ENCODE assay signal across 8 mouse cellular contexts in genomic region chr9:78482386-78482785, GRCm38 (mm10). TPM values are rescaled to one million over a fixed set of nuclear protein-coding genes. Genes with fewer than 3 reads are reported as not detected.
A peak's percentile ranks its signal among the peaks of the same experiment; 100 is the strongest.
DNase-seq lines count a peak whose midpoint lies in the region; ATAC-seq and TF ChIP-seq lines count a peak whose summit lies in the region.

No protein-coding gene starts in this region.

- no peak for DNase-seq in kidney, adult 2 months
- no peak for DNase-seq in kidney, postnatal 4 days
- no peak for DNase-seq in midbrain, postnatal 0 days (ENCODE audit: low spot score)
- DNase-seq in spleen, postnatal 4 days (ENCODE audit: low spot score in 2 of 2), result no peak
- no peak for DNase-seq in left cerebral cortex, adult 18-20 months (ENCODE audit: low spot score in 2 of 2)
- no peak for DNase-seq in kidney, postnatal 14 days

- no peaks in the 10 kb centered on the region for H3K27me3 ChIP-seq in kidney, adult 2 months (replicated peaks; ENCODE audit: control insufficient read depth, insufficient read depth, low read length)
- H3K27me3 ChIP-seq in embryonic facial prominence, embryonic 12.5 days, result no peaks in the 10 kb centered on the region
- no peaks in the 10 kb centered on the region for H3K27me3 ChIP-seq in intestine, postnatal 0 days (replicated peaks; ENCODE audit: control insufficient read depth, insufficient read depth, low read length)
- H3K27me3 ChIP-seq in midbrain, postnatal 0 days (ENCODE audit: insufficient read depth, low read length), result no peaks in the 10 kb centered on the region

- TF ChIP-seq POLR2A in kidney, adult 2 months (IDR thresholded peaks at IDR 0.05; ENCODE audit: low read depth, low read length), result no peak

- no peak for ATAC-seq in embryonic facial prominence, embryonic 12.5 days (ENCODE audit: insufficient number of reproducible peaks, insufficient read depth, low FRiP score, low TSS enrichment)
- ATAC-seq in intestine, postnatal 0 days, result no peak
- ATAC-seq in midbrain, postnatal 0 days (ENCODE audit: low FRiP score), result no peak

- WGBS in kidney, adult 2 months, result 25% methylated on average over 3 of the region's 3 CpGs
- WGBS in embryonic facial prominence, embryonic 12.5 days, result 6% methylated on average over 3 of the region's 3 CpGs
- WGBS in intestine, postnatal 0 days, result 14% methylated on average over 3 of the region's 3 CpGs
- WGBS in midbrain, postnatal 0 days, result 4% methylated on average over 3 of the region's 3 CpGs

- peak overlapping the region; percentile 61 for H3K9ac ChIP-seq in embryonic facial prominence, embryonic 12.5 days
- peak overlapping the region; percentile 99; the same call in 1 of the 2 replicates for H3K9ac ChIP-seq in intestine, postnatal 0 days (ENCODE audit: low read depth, low read length)
- H3K9ac ChIP-seq in midbrain, postnatal 0 days (replicated peaks; ENCODE audit: low read length, poor library complexity, severe bottlenecking), result peak overlapping the region; percentile 79

- peak overlapping the region; percentile 98 for H3K27ac ChIP-seq in kidney, adult 2 months (ENCODE audit: insufficient read depth, low read depth, low read length)
- peak overlapping the region; percentile 95 for H3K27ac ChIP-seq in embryonic facial prominence, embryonic 12.5 days
- peak overlapping the region; percentile 97 for H3K27ac ChIP-seq in intestine, postnatal 0 days (ENCODE audit: low read depth, low read length)
- peak overlapping the region; percentile 98 for H3K27ac ChIP-seq in midbrain, postnatal 0 days (ENCODE audit: low read depth, low read length)

- H3K4me2 ChIP-seq in embryonic facial prominence, embryonic 12.5 days (replicated peaks), result peak overlapping the region; percentile 62
- H3K4me2 ChIP-seq in intestine, postnatal 0 days (replicated peaks; ENCODE audit: low read depth), result peak overlapping the region; percentile 67
- H3K4me2 ChIP-seq in midbrain, postnatal 0 days (ENCODE audit: low read depth, low read length, poor library complexity, severe bottlenecking), result peak overlapping the region; percentile 57

- no peaks in the 10 kb centered on the region for H3K9me3 ChIP-seq in embryonic facial prominence, embryonic 12.5 days
- no peaks in the 10 kb centered on the region for H3K9me3 ChIP-seq in intestine, postnatal 0 days (ENCODE audit: control insufficient read depth)
- no peaks in the 10 kb centered on the region for H3K9me3 ChIP-seq in midbrain, postnatal 0 days (ENCODE audit: low read length)

- peaks cover 13% of the 10 kb centered on the region for H3K36me3 ChIP-seq in kidney, adult 2 months (ENCODE audit: control insufficient read depth, insufficient read depth, low read length)
- H3K36me3 ChIP-seq in embryonic facial prominence, embryonic 12.5 days, result peaks cover 19% of the 10 kb centered on the region
- H3K36me3 ChIP-seq in intestine, postnatal 0 days (ENCODE audit: control insufficient read depth, insufficient read depth), result peaks cover 19% of the 10 kb centered on the region
- H3K36me3 ChIP-seq in midbrain, postnatal 0 days (ENCODE audit: insufficient read depth, low read length), result peaks cover 9% of the 10 kb centered on the region; the same call in 1 of the 2 replicates

- H3K4me1 ChIP-seq in kidney, adult 2 months (ENCODE audit: control insufficient read depth, insufficient read depth, low read length), result peaks cover 11% of the 10 kb centered on the region; the same call in 1 of the 2 replicates
- peaks cover 16% of the 10 kb centered on the region; the same call in 1 of the 2 replicates for H3K4me1 ChIP-seq in embryonic facial prominence, embryonic 12.5 days
- H3K4me1 ChIP-seq in intestine, postnatal 0 days (replicated peaks; ENCODE audit: control insufficient read depth, insufficient read depth, low read length), result no peaks in the 10 kb centered on the region
- no peaks in the 10 kb centered on the region for H3K4me1 ChIP-seq in midbrain, postnatal 0 days (ENCODE audit: insufficient read depth, low read length)

- H3K4me3 ChIP-seq in kidney, adult 2 months (ENCODE audit: insufficient read depth, low read depth, low read length), result peak overlapping the region; percentile 82
- peak overlapping the region; percentile 97 for H3K4me3 ChIP-seq in embryonic facial prominence, embryonic 12.5 days
- H3K4me3 ChIP-seq in intestine, postnatal 0 days (ENCODE audit: low read depth, low read length), result peak overlapping the region; percentile 98
- H3K4me3 ChIP-seq in midbrain, postnatal 0 days (ENCODE audit: low read depth, low read length), result peak overlapping the region; percentile 97

- no peak for TF ChIP-seq CTCF in kidney, adult 2 months (conservative IDR thresholded peaks at IDR 0.05; ENCODE audit: insufficient read depth, insufficient read length, low read depth, low read length)
- no peak for TF ChIP-seq CTCF in intestine, postnatal 0 days (IDR thresholded peaks at IDR 0.05; ENCODE audit: low read depth)
- no peak for TF ChIP-seq CTCF in midbrain, postnatal 0 days (IDR thresholded peaks at IDR 0.05)

RNA-seq across cellular contexts. Expression of gene Eef1a1, which starts 6.6 kb away (rescaled TPM):
- 4,503 and 4,540 TPM in 2 replicates for polyA plus RNA-seq in kidney, adult 2 months (2012; rRNA removed)
- 3,992 and 4,191 TPM in 2 replicates for polyA plus RNA-seq in embryonic facial prominence, embryonic 12.5 days (2016; fragmentation: Nextera tagmentation; extraction: Ambion mirVana)
- polyA plus RNA-seq in intestine, postnatal 0 days (2015; fragmentation: Nextera tagmentation; extraction: Ambion mirVana), result 1,954 and 2,041 TPM in 2 replicates
- total RNA-seq in midbrain, postnatal 0 days (2014; rRNA removed), result 6,169 and 7,035 TPM in 2 replicates
- 2,410 and 2,461 TPM in 2 replicates for polyA plus RNA-seq in midbrain, postnatal 0 days (2015; fragmentation: Nextera tagmentation; extraction: Ambion mirVana)
- total RNA-seq in left cerebral cortex, adult 18-20 months (2021), result 1,000 to 10,000 TPM; 2,328 to 2,361 TPM

RNA-seq across cellular contexts. Expression of gene Gm17324, which starts 33.8 kb away (rescaled TPM):
- 0.08 TPM in 1 of 2 replicates, not detected in the other for polyA plus RNA-seq in kidney, adult 2 months (2012; rRNA removed)
- polyA plus RNA-seq in embryonic facial prominence, embryonic 12.5 days (2016; fragmentation: Nextera tagmentation; extraction: Ambion mirVana), result 1.0 and 1.6 TPM in 2 replicates
- polyA plus RNA-seq in intestine, postnatal 0 days (2015; fragmentation: Nextera tagmentation; extraction: Ambion mirVana), result 0.17 and 0.39 TPM in 2 replicates
- total RNA-seq in midbrain, postnatal 0 days (2014; rRNA removed), result 0.47 and 5.4 TPM in 2 replicates
- 3.7 and 4.1 TPM in 2 replicates for polyA plus RNA-seq in midbrain, postnatal 0 days (2015; fragmentation: Nextera tagmentation; extraction: Ambion mirVana)
- under 1 TPM in 1 of 2 experiments, not detected in 1; 0.42 TPM for total RNA-seq in left cerebral cortex, adult 18-20 months (2021)

RNA-seq across cellular contexts. Expression of gene Mto1, which starts 34.4 kb away (rescaled TPM):
- 21.0 and 23.4 TPM in 2 replicates for polyA plus RNA-seq in kidney, adult 2 months (2012; rRNA removed)
- 22.1 and 22.8 TPM in 2 replicates for polyA plus RNA-seq in embryonic facial prominence, embryonic 12.5 days (2016; fragmentation: Nextera tagmentation; extraction: Ambion mirVana)
- polyA plus RNA-seq in intestine, postnatal 0 days (2015; fragmentation: Nextera tagmentation; extraction: Ambion mirVana), result 8.2 and 8.4 TPM in 2 replicates
- 27.1 and 27.5 TPM in 2 replicates for total RNA-seq in midbrain, postnatal 0 days (2014; rRNA removed)
- polyA plus RNA-seq in midbrain, postnatal 0 days (2015; fragmentation: Nextera tagmentation; extraction: Ambion mirVana), result 18.5 and 18.7 TPM in 2 replicates
- 10 to 100 TPM; 25.3 to 25.7 TPM for total RNA-seq in left cerebral cortex, adult 18-20 months (2021)

RNA-seq across cellular contexts. Expression of gene Cgas, which starts 39.3 kb away (rescaled TPM):
- 0.19 and 0.36 TPM in 2 replicates for polyA plus RNA-seq in kidney, adult 2 months (2012; rRNA removed)
- 1.7 and 2.1 TPM in 2 replicates for polyA plus RNA-seq in embryonic facial prominence, embryonic 12.5 days (2016; fragmentation: Nextera tagmentation; extraction: Ambion mirVana)
- 0.96 and 1.1 TPM in 2 replicates for polyA plus RNA-seq in intestine, postnatal 0 days (2015; fragmentation: Nextera tagmentation; extraction: Ambion mirVana)
- total RNA-seq in midbrain, postnatal 0 days (2014; rRNA removed), result 0.55 and 0.71 TPM in 2 replicates
- polyA plus RNA-seq in midbrain, postnatal 0 days (2015; fragmentation: Nextera tagmentation; extraction: Ambion mirVana), result 0.56 and 0.74 TPM in 2 replicates
- total RNA-seq in left cerebral cortex, adult 18-20 months (2021), result under 1 TPM; 0.40 to 0.65 TPM
